Mouse (Mus musculus): ENCODE data around the gene Rpa2. TPM values are rescaled to one million over a fixed set of nuclear protein-coding genes. Genes with fewer than 3 reads are reported as not detected.
A peak's percentile ranks its signal among the peaks of the same experiment; 100 is the strongest.
"Not testable (repeated sequence)": the region's sequence is repeated elsewhere in the genome, so short reads cannot be mapped to it uniquely, and the experiment has no call there.

Gene Rpa2
- polyA plus RNA-seq, 1 experiment, result 11.9 TPM

DNA sequence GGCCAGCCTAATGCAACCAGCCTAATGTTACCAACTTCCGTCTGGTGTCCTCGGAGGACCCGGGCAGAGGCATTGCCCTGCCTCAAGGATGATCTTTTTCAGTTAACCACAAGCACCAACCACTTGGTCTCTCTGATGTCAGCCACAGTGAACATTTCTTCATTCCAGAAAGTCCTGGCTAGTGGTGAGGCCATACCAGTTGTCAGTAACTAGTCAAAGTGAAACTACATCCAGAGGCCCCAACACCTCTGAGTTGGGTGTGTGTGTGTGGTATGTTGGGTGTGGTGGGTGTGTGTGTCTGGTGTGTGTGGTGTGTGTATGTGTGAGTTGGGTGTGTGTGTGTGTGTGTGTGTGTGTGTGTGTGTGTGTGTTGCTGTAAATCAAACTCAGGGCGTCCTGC is 19.4 kb upstream of the Rpa2 start:
- Histone ChIP-seq H3K4me3 (ENCODE audit: insufficient read depth, low read depth, low read length) (no peak overlapping the region), H3K4me1 (ENCODE audit: control insufficient read depth, insufficient read depth, low read length) (no peaks in the 10 kb centered on the region), H3K27ac (ENCODE audit: insufficient read depth, low read depth, low read length) (no peak overlapping the region), H3K36me3 (ENCODE audit: control insufficient read depth, insufficient read depth, low read length) (no peaks in the 10 kb centered on the region), H3K27me3 (replicated peaks; ENCODE audit: control insufficient read depth, insufficient read depth, low read length) (no peaks in the 10 kb centered on the region)
- no peak for DNase-seq
- 89% methylated on average over 4 of the region's 4 CpGs for WGBS
- TF ChIP-seq CTCF (conservative IDR thresholded peaks at IDR 0.05; ENCODE audit: insufficient read depth, insufficient read length, low read depth, low read length) (no peak), POLR2A (IDR thresholded peaks at IDR 0.05; ENCODE audit: low read depth, low read length) (no peak)

DNA sequence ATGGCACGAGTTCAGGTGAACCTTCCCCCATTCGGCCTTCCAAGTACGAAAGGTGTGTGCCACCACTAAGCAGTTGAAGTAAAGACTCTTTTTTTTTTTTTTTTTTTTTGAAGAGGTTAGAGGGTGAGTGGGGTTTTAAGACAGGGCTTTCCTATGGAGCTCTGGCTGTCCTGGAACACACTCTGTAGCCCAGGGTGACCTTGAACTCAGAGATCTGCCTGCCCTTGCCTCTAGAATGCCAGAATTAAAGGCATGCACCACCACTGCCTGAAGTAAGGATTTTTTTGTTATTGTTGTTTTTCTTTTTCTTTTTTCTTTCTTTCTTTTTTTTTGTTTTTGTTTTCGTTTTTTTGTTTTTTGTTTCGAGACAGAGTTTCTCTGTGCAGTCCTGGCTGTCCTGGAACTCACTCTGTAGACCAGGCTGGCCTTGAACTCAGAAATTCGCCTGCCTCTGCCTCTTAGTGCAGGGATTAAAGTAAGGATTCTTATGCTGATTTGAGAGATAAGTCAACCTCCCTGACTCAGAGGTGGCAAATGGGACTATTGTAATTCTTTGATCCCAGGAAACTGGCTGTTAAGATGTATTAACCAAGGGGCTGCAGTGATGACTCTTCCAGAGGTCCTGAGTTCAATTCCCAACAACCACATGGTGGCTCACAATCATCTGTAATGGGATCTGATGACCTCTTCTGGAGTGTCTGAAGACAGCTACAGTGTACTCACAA is 18.7 kb upstream of the Rpa2 start:
- H3K4me1 ChIP-seq (ENCODE audit: control insufficient read depth, insufficient read depth, low read length), result no peaks in the 10 kb centered on the region
- 84% methylated on average over 6 of the region's 6 CpGs for WGBS
- DNase-seq, result no peak
- no peaks in the 10 kb centered on the region for H3K27me3 ChIP-seq (replicated peaks; ENCODE audit: control insufficient read depth, insufficient read depth, low read length)
- TF ChIP-seq POLR2A (IDR thresholded peaks at IDR 0.05; ENCODE audit: low read depth, low read length) (no peak), CTCF (conservative IDR thresholded peaks at IDR 0.05; ENCODE audit: insufficient read depth, insufficient read length, low read depth, low read length) (no peak)
- no peak overlapping the region for H3K4me3 ChIP-seq (ENCODE audit: insufficient read depth, low read depth, low read length)
- H3K27ac ChIP-seq (ENCODE audit: insufficient read depth, low read depth, low read length), result no peak overlapping the region
- H3K36me3 ChIP-seq (ENCODE audit: control insufficient read depth, insufficient read depth, low read length), result no peaks in the 10 kb centered on the region

DNA sequence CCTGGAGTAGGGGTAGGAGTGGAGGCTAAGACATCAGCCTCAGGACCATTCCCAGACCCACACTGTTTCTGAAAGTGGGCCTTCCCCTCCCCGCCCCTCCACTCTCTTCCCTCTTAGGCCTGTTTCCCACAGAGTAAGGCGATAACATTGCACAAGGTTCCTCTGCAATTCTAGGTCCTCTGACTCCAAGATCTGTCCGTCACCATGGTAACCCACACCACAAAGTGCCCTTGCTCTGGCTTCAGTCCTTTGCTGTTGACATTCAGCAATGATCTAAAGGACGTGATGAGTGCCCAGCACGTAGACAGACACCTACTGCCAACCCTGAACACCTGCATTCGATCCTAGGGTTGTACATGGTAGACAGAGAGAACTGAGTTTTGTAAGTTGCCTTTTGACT is 15.1 kb upstream of the Rpa2 start:
- 85% methylated on average over 6 of the region's 6 CpGs for WGBS
- no peak for DNase-seq
- Histone ChIP-seq H3K4me3 (ENCODE audit: insufficient read depth, low read depth, low read length) (no peak overlapping the region), H3K27me3 (replicated peaks; ENCODE audit: control insufficient read depth, insufficient read depth, low read length) (no peaks in the 10 kb centered on the region), H3K27ac (ENCODE audit: insufficient read depth, low read depth, low read length) (no peak overlapping the region), H3K4me1 (ENCODE audit: control insufficient read depth, insufficient read depth, low read length) (no peaks in the 10 kb centered on the region; the same call in 1 of the 2 replicates), H3K36me3 (ENCODE audit: control insufficient read depth, insufficient read depth, low read length) (no peaks in the 10 kb centered on the region)
- no peak for TF ChIP-seq POLR2A (IDR thresholded peaks at IDR 0.05; ENCODE audit: low read depth, low read length)
- TF ChIP-seq CTCF (conservative IDR thresholded peaks at IDR 0.05; ENCODE audit: insufficient read depth, insufficient read length, low read depth, low read length), result no peak

DNA sequence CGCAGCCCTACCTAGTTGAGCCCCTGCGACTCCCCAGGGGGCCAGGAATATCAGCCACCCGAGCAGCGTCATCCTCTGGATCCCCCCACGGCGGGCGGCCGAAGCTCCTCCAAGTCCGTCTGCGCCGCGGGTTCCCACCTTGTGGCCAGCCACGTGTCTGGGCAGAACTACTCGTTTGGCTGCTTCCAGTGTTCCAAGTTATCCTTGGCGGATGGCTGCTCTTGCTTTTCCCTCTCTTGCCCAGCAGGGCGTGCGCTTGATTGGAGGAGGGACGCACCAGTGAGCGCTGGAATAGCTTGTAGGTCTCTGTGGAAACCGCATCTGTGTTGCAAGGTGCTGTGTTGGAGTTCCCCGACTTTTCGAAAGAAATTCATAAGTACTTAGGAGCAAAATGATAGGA is 11.2 kb upstream of the Rpa2 start, which contains the start of gene Smpdl3b:
Gene Smpdl3b (minus strand): TSS at position 279 of the 400 bp plus-strand sequence.
- WGBS, result under 1% methylated on average over 22 of the region's 22 CpGs
- DNase-seq, result peak; percentile 88
- H3K36me3 ChIP-seq (ENCODE audit: control insufficient read depth, insufficient read depth, low read length), result no peaks in the 10 kb centered on the region
- peak within 1 kb of the TSS; percentile 34 for H3K4me3 ChIP-seq (ENCODE audit: insufficient read depth, low read depth, low read length)
- peak; percentile 76 for TF ChIP-seq CTCF (conservative IDR thresholded peaks at IDR 0.05; ENCODE audit: insufficient read depth, insufficient read length, low read depth, low read length)
- TF ChIP-seq POLR2A (IDR thresholded peaks at IDR 0.05; ENCODE audit: low read depth, low read length), result no peak
- H3K27me3 ChIP-seq (replicated peaks; ENCODE audit: control insufficient read depth, insufficient read depth, low read length), result no peaks in the 10 kb centered on the region
- H3K4me1 ChIP-seq (ENCODE audit: control insufficient read depth, insufficient read depth, low read length), result peaks cover 3% of the 10 kb centered on the region; the same call in 1 of the 2 replicates
- peak within 1 kb of the TSS; percentile 5; the same call in 1 of the 2 replicates for H3K27ac ChIP-seq (ENCODE audit: insufficient read depth, low read depth, low read length)

DNA sequence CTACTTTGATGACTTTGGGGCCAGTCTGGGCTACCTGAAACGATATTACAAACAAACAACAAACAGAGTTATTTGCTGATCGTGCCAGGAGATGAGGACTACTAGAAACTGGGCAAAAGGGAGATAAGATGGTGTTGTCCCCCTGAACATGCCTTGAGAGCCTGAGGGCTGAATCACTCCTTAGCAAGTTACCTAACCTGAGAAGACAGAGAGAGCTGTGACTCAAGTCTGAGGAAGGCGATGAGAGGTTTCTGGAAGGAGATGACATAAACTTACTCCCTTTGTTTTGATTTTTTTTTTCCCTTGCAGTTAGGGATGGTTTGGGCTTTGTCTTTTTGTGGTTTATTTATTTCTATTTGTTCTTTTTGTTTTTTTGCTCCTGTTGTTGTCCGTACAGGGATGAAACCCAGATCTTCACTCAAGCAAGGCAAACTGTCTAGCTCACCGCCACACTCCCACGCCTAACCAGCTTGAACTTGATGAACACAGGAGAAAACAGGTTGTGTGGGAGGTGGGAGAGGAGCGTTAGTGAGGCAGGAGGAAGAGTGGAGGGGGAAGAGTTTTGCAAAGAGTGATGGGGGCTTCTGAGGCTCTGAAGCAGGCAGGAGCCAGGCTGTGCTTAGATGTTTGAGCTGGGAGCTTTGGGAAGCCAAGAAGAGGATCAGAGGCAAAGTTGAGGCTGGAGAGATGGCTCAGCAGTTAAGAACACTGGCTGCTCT is 10.3 kb upstream of the Rpa2 start:
- DNase-seq, result no peak
- no peak for TF ChIP-seq CTCF (conservative IDR thresholded peaks at IDR 0.05; ENCODE audit: insufficient read depth, insufficient read length, low read depth, low read length)
- TF ChIP-seq POLR2A (IDR thresholded peaks at IDR 0.05; ENCODE audit: low read depth, low read length), result no peak
- WGBS, result 63% methylated on average over 7 of the region's 7 CpGs
- H3K4me1 ChIP-seq (ENCODE audit: control insufficient read depth, insufficient read depth, low read length), result peaks cover 3% of the 10 kb centered on the region; the same call in 1 of the 2 replicates
- no peaks in the 10 kb centered on the region for H3K27me3 ChIP-seq (replicated peaks; ENCODE audit: control insufficient read depth, insufficient read depth, low read length)
- no peak overlapping the region for H3K4me3 ChIP-seq (ENCODE audit: insufficient read depth, low read depth, low read length)
- no peak overlapping the region for H3K27ac ChIP-seq (ENCODE audit: insufficient read depth, low read depth, low read length)
- no peaks in the 10 kb centered on the region for H3K36me3 ChIP-seq (ENCODE audit: control insufficient read depth, insufficient read depth, low read length)

DNA sequence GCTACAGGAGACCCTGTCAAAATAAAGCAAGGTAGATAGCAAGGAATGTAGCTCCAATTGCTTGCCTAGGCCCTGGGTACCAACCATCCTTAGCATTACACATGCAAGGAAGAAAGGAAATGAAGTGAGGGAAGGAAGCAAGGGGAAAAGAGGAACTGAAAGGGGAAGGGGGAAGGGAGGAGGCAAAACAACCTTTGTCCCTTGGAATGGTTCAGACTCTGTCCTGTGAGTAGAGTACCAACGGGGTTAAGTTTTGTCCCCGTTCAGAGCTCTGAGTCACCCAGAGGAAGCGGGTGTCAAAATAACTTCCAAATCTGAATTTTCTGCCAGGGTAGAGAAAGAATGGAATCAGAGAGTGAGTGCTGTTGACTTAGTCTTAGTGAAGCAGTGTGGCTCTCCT is 7.8 kb upstream of the Rpa2 start:
- H3K27ac ChIP-seq (ENCODE audit: insufficient read depth, low read depth, low read length), result peak overlapping the region; percentile 41; the same call in 1 of the 2 replicates
- H3K36me3 ChIP-seq (ENCODE audit: control insufficient read depth, insufficient read depth, low read length), result no peaks in the 10 kb centered on the region
- peaks cover 3% of the 10 kb centered on the region; the same call in 1 of the 2 replicates for H3K4me1 ChIP-seq (ENCODE audit: control insufficient read depth, insufficient read depth, low read length)
- no peaks in the 10 kb centered on the region for H3K27me3 ChIP-seq (replicated peaks; ENCODE audit: control insufficient read depth, insufficient read depth, low read length)
- TF ChIP-seq POLR2A (IDR thresholded peaks at IDR 0.05; ENCODE audit: low read depth, low read length), result no peak
- DNase-seq, result peak; percentile 64
- 30% methylated on average over 3 of the region's 3 CpGs for WGBS
- no peak overlapping the region for H3K4me3 ChIP-seq (ENCODE audit: insufficient read depth, low read depth, low read length)

DNA sequence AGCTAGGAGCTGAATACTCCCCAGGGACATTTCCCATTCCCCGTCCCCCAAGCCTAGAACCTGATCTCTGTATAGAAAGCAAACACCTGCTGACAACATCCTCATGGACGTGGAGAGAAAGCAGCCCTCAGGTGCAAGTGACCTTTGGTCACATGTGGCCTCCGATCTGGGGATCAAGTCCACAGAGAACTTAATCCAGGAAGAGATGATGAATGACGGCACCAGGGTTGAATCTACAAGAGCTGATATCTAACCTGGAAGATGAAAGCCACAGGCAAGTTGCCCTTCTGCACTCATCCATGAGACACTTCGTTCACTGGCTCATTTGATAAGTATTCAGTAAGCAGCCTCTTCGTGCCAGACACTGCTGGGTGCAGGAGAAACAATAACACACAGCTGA is 5.5 kb upstream of the Rpa2 start:
- Histone ChIP-seq H3K27me3 (replicated peaks; ENCODE audit: control insufficient read depth, insufficient read depth, low read length) (no peaks in the 10 kb centered on the region), H3K4me3 (ENCODE audit: insufficient read depth, low read depth, low read length) (no peak overlapping the region), H3K36me3 (ENCODE audit: control insufficient read depth, insufficient read depth, low read length) (no peaks in the 10 kb centered on the region), H3K4me1 (ENCODE audit: control insufficient read depth, insufficient read depth, low read length) (peaks cover 3% of the 10 kb centered on the region; the same call in 1 of the 2 replicates), H3K27ac (ENCODE audit: insufficient read depth, low read depth, low read length) (no peak overlapping the region)
- TF ChIP-seq POLR2A (IDR thresholded peaks at IDR 0.05; ENCODE audit: low read depth, low read length) (no peak), CTCF (conservative IDR thresholded peaks at IDR 0.05; ENCODE audit: insufficient read depth, insufficient read length, low read depth, low read length) (no peak)
- peak; percentile 39 for DNase-seq
- WGBS, result 51% methylated on average over 6 of the region's 6 CpGs

DNA sequence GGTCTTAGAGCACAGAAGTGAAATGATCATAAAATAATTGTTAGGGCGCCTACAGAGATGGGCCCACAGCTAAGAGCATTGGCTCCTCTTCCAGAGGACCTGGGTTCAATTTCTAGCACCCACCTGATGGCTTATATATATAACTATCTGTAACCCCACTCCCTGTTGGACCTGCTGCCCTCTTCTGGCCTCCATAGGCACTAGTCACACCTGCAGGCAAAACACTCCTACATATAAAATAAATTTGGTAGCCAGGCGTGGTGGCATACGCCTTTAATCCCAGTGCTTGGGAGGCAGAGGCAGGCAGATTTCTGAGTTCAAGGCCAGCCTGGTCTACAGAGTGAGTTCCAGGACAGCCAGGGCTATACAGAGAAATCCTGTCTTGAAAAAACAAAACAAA is 5.0 kb upstream of the Rpa2 start:
- not testable (repeated sequence) for H3K4me3 ChIP-seq (ENCODE audit: insufficient read depth, low read depth, low read length); H3K27ac ChIP-seq (ENCODE audit: insufficient read depth, low read depth, low read length); DNase-seq; H3K4me1 ChIP-seq (ENCODE audit: control insufficient read depth, insufficient read depth, low read length); H3K36me3 ChIP-seq (ENCODE audit: control insufficient read depth, insufficient read depth, low read length); H3K27me3 ChIP-seq (replicated peaks; ENCODE audit: control insufficient read depth, insufficient read depth, low read length)
- WGBS, result 90% methylated on average over 3 of the region's 3 CpGs

Data from kidney, adult 2 months (tissue).